Mouse (Mus musculus): Measurements from ENCODE around the gene Adam29. TPM values are rescaled to one million over a fixed set of nuclear protein-coding genes. Genes with fewer than 3 reads are reported as not detected.

Gene Adam29
- not detected for polyA plus RNA-seq (2017; shearing (Covaris generic))

DNA sequence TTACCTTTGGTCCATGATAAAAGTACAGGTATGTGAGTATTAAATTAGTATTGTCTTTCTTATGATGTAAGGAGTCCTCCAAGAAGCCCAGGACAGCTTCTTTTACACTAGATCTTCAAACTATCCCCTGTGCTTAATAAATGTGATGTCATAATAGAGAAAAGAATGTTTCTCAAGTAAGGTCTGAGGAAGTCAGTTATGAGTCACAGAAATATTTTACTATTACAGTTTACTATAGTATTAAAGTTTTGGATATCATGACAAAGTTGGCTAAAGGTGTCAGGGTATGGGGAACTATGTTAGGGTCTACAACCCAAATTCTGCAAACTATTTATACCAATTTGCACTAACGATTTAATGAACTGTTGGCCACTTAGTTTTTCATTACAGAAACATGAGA is at the start of gene Adam29:
TSS of gene Adam29 (minus strand) at position 101 of the 400 bp plus-strand sequence.

DNA sequence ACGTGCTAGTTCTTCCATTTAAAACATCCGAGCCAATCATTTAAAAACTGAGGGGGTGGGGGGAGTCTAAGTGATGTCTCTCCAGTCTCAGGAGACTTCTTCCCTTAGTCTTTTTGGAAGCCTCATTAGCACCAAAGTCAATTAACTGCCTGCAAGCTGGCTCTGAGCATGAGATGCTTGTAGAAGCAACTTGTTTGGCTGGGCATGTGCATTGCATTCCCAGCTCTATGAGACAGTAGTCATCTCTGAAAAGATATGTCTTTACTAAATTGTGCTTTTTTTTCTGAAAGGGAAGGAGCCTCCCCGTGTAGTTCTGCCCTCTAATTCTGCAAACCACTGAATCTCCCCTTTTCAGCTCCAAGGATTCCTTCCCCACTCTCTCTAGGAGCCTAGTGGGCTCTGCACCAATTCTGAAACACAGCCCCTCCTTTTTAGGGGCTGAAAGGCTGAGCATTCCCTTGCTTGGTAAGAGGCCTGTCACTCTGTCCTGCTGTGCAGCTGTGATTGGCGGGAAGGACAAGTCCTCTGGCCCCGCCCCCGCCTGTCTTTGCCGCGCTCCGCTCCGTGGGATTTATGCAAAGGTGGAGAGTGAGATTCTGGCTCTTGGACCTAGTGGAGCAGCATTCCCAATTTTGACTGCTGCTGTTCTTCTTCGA is 33.2 kb upstream of the Adam29 start, which contains the start of gene Glra3:
TSS of gene Glra3 (plus strand) at position 591 of the 656 bp plus-strand sequence.

Other genes with a start within 250 kb of the Adam29 start
- not detected for gene Glra3, start 33.5 kb upstream of the Adam29 start, polyA plus RNA-seq (2017; shearing (Covaris generic))